Mouse (Mus musculus) naive thymus-derived CD4-positive, alpha-beta T cell, adult 2 months (primary cell): ENCODE data around the gene Smad6.

ENCODE experiments used
- DNase-seq: peaks from one replicate; pipeline ENCODE4 v3.0.0-alpha.2; 2011; ENCODE audit warnings: low read depth

Gene Smad6

GRCm38 (mm10) chr9:63982937-63983632 lies 38.8 kb downstream of the Smad6 start:
- DNase-seq: peak; percentile 9

DNA sequence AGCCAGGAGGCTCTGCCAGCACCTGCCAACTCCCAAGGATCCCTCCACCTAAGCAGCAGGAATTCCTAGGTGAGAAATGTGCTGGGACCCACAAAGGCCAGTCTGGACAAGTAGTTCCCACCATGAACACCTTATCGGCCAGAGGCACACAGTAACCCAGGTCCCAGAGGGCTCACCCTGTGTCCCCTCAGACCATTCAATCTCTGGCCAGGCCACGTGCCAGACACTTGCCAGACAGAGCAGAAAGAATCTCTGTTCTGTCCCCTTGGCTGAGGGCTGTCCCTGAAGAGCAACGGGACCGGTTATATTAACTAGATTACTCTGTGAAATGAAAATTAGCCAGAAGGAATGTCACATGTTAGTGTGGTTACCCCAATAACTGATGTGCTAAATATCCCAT lies 39.9 kb downstream of the Smad6 start:
- no peak for DNase-seq

DNA sequence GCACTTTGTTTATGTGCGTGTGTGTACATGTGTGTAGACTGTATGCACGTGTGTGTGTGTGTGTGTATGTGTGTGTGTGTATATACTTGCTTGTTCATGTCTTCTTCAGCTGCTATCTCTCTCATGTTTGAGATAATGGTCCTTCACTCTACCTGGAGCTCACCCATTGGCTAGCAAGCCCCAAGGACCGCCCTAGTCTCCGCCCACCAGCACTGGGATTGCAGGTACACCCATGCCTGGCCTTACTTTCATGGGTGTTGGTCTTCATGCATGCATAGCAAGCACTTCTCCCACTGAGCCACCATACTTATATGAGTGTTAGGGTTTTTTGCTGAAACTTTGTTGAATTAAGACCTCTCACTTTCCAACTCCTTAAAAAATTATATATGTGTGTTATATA lies 40.5 kb downstream of the Smad6 start:
- no peak for DNase-seq

- DNase-seq: no peak
Observed at GRCm38 (mm10) chr9:63980179-63981086, 41.4 kb downstream of the Smad6 start.

- no peak for DNase-seq
Observed at GRCm38 (mm10) chr9:63979275-63979674, 42.6 kb downstream of the Smad6 start.

GRCm38 (mm10) chr9:63978682-63979081 lies 43.2 kb downstream of the Smad6 start:
- no peak for DNase-seq

GRCm38 (mm10) chr9:63975996-63976395 lies 45.9 kb downstream of the Smad6 start:
- DNase-seq: no peak

- DNase-seq: no peak
Observed at GRCm38 (mm10) chr9:63974258-63975023, 47.4 kb downstream of the Smad6 start.

DNA sequence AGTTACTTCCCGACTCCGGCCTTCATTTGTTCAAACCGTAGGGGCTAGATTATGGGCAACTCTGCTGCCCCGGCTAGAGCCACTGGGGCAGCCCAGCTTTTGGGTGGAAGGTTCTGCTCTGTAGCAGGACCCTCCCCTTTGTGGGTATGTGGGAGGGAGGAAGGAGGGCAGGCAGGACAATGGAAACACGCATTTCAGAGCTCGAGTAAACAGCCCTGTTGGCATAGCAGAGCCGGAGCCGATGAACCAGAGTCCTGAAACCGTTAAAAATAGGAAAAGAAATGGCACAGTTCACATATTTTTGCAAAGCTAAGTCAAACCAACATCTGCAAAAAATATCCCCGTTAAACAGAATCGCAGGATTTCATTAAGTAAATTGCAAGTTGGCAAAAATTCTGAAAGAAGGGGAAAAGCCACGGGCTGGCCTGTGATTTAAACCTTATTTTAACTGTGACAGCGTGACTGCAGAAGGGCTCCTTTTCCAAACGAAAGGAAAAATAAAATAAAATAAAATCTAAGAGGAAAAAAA lies 48.1 kb downstream of the Smad6 start:
- DNase-seq: no peak

DNA sequence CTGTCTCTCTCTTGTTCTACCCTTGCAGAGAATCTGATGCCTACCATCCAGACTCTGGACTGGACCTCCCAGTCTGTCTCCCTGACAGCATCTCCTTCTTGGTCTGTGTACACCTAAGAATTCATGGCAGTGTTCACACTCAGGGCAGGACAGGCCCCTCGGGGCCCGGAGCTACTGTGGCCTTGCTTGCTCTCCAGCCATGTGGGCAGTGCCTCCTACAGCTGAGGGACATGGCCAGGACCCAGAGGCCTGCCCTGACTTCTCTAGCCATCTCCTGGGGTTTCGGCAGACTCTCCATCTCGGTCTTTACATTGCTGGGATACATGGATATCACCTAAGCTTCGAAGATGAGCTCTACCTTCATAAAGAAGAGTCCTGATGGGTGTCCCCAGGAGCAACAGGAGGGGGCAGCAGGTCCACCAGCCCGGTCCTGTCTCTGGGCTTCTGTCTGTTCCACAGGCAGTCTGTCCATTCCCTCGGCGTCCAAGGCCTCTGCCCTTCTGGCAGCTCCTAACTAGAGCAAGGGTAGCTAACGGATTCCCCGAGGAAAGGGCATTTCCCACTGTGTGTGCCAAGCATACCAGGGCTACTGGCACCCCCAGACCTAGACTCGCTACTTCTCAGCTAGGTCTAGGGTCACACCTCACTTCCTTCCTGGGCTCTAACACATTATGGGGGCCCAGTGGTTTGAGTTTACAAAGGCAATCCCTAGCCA lies 49.1 kb downstream of the Smad6 start:
- no peak for DNase-seq

DNA sequence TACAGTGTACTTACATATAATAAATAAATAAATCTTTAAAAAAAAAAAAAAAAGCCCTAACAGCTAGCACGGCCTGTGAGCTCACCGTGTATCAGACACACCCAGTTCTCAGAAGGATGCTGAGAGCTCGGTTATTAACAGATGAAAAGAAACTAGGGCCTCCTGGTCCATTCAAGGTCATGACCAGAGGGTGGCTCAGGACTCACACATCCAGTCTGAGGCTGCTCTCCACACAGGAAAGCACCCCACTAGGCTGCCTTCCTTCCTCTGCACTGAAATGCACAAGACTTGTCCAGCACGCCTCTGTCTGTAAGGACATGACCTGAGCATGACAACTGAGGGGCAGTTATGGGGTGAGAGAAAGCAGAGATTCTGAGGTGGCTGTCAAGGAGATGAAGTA lies 50.3 kb downstream of the Smad6 start:
- no peak for DNase-seq

DNA sequence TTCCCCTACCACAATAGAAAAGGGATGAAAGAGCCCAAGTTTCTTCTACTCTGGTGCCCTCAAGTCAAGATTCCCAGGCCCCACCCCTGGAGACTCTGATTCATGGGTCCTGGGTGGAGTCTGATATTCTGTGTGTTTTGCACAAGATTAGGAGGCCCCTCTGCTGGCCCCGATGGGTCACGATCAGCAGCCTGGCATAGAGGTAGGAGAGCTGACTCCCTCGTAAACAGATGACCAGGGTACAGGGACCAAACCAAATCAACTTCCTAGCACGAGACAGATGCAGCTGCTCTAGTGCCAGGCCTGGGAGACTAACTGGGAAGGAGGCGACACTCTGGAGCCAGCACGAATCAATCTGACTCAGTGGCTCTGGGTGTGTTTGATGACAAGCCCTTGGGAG lies 51.0 kb downstream of the Smad6 start:
- no peak for DNase-seq

DNA sequence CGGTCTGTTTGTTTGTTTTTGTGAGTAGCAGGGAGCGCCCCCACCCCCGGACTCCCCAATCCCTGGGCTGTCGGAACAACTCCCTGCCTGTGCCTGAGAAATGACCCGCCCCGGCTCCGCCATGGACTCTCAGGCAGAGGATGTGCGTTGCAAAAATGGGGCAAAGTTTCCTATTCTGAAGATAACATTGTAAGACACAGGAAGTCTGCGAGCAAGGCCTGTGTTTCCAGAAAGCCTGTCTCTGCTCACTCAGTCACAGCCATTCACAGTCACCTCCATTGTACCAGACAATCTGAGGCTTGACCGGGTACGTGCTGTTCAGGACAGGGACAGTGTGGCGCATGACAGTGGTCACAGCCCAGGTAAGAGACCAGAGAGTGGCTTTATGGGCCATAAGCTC lies 51.5 kb downstream of the Smad6 start:
- no peak for DNase-seq

DNA sequence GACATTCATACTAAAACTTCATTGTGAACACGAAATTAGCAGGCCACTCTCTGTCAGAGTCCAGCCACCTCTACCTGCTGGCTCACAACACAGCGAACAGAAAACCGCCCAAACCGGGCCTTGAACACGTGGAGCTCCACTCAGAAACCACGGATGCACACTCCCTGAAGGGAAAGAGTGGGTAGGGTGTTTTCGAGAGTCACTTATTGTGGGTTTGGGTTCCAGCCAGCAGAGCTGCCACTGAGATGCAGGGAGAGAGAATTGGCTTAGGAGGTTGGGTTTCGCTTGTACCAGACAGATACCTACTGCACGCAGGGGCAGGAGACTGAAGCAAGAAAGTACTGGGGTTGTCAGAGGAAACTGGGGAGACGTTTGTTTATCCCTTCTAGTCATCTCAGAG lies 52.4 kb downstream of the Smad6 start:
- DNase-seq: no peak

GRCm38 (mm10) chr9:63968592-63968991 lies 53.3 kb downstream of the Smad6 start:
- no peak for DNase-seq

DNA sequence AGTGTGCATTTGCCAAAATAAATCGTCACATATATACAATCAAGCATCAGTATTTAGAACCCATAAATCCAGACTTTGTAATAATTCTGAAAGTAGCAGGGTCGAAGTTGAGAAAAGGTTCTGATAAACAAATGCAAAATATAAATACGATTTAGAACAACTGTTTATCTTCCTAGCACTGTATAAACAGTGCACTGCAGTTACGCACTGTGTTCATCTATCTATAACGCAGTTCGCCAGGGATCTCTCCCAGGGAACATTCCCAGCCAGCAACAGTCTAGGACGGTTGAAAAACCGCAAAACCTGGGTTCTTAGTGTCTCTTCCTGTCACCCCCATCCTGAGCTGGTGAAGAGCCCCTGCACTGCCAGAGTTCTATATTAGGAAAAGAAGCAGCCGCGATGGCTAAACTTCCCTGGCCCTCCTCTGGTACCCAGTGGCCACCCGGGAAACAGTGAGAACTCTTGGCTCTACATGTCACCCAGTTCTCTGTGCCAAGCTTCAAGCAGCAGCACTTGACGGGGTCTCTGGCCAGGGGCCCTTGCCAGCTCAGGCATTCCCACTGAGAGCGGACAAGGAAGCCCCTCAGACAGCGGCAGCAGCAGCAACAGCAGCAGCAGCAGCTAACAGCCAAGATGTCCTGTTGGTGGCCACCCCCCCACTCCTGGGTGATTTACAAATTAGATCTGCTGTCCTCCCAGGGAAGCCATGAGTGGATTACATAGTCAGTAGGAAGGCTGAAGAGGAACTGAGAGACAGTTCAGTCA lies 54.3 kb downstream of the Smad6 start:
- no peak for DNase-seq

DNA sequence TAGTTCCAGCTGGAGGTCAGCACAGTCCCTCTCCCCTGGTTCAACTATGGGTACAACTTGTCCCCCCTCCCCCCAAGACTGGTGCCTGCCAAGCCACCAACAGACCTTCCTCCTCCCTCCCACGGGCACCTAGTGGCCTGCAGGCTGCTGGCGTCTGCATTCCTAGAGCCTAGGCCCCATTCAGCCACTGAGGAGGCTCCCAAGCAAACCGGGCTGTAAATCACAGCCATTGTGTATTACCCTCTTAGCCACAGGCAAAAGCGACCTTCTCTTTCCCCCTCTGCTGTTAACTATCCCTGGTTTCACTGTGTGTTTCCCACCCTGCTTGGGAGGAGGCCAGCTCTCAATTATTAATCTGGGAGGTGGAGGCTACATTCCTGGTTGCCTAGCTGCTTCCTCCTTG lies 56.3 kb downstream of the Smad6 start:
- no peak for DNase-seq

GRCm38 (mm10) chr9:63961881-63962280 lies 60.0 kb downstream of the Smad6 start:
- DNase-seq: no peak

- no peak for DNase-seq
Observed at GRCm38 (mm10) chr9:63960829-63961185, 61.1 kb downstream of the Smad6 start.

DNA sequence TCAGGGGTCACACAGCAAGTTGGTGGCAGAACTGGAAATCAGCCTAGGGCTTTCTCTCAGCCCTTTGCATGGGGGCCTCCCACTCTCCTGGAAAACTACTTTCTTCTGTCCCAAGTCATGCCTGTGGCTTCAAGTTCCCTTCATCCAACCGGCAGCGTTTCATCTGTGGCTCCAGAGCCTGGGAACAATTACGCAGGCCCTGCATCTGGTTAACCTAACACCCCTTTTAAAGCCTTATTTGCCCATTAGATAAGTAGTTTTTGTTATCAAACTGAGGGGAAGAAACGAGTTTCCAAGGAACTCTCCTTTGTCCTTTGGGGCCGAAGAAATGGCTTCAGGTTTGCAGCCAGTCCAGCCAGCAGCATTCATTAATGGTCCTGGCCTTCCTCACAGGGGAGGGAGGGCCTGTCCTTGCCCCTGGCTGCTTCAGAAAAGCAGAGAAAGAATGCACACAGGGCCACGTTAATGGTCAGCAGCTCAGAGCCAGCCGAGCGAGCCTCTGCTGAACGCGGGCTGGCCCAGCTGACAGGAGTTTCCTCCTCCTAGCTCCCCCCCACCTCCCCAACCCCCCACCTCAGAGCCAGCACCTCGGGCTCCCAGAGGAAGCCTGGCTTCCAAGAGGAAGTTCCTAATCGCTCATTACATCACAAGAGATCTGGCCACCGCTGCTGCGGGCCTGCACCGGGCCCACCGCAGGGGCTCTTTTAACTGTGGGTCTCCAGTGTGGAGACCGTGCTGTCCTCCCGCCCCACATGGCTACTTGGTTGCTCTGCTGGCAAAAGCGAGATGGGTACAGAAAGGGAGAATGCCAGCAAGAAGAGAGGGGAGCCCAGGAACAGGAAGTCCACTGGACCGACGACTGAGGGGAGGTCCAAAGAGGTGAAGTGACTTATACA lies 61.7 kb downstream of the Smad6 start:
- DNase-seq: no peak
